Mouse (Mus musculus): ENCODE data around the gene Trappc6a.

Gene Trappc6a

DNA sequence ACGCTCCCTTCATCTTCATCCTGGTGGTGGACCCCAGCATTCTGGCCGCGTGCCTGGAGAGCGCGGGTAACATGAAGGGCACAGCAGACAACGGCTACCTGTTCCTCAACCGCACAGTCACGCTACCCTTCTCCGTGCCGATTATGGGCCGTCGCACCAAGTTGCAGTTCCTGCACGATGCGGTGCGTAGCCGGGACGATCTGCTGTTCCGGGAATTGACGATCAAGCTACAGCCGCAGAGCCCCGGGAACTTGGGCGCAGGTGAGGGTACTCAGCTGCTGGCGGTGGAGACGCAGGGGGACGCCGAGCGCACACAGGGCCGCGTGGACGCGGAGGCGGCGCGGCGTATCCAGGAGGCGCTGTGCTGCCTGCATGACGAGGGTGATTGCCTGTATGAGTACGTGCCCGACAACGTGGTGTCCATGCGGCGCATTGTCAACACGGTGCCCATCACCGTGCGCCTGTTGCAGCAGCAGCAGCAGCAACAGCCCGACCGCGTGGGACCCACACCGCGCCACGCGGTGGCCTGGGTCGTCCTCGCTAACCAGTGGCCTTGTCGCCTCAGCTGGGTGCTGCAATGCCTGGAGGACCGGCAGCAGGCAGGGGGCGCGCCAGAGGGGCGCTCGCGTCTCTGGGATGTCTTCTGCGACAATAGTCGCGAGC lies 15.7 kb downstream of the Trappc6a start:
- peak; percentile 57 to 77 for DNase-seq (ENCODE audit: low spot score in 2 of 2)

- DNase-seq (ENCODE audit: low spot score in 2 of 2): no peak
Measured at GRCm38 (mm10) chr7:19524420-19525104, 16.4 kb downstream of the Trappc6a start.

DNA sequence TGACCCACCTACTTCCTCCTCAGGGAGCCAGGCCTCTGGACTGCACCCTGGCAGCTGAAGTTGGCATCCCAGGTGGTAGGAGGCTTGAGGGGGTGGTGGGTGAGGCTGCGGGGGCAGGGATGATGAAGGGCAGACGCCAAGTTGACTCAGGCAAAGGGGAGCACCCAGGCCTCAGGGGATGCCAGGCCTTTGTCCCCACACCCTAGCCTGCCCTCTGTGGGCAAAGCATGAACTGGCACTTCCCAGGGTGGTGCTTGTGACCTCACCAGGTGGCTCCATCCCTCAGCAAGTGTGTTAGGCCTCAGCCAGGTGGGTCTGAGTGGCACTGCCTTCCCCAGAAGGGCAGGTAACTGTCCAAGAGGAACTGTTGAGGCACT lies 16.9 kb downstream of the Trappc6a start:
- DNase-seq (ENCODE audit: low spot score in 2 of 2): no peak

DNA sequence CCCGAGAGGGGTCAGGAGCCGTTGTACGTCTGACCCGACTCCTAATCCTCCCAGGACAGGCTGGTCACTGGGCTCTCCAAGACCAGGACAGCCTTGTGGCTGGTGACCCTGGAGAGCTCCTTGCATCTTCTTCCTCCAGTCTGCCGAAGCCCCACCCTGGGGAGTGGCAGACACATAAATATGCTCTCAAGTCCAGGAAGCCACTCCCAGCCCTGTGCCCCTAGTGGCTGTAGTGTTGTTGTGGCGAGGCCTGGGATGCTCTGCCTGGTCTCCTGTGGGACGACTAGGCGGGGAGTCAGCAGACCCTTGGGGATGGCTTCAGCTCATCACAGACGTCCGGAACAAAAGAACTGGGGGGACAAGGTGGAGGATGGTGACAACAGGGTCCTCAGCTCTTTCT lies 22.9 kb downstream of the Trappc6a start:
- no peak for DNase-seq (ENCODE audit: low spot score in 2 of 2)

- DNase-seq (ENCODE audit: low spot score in 2 of 2): no peak
Measured at GRCm38 (mm10) chr7:19532240-19532639, 24.0 kb downstream of the Trappc6a start.

DNA sequence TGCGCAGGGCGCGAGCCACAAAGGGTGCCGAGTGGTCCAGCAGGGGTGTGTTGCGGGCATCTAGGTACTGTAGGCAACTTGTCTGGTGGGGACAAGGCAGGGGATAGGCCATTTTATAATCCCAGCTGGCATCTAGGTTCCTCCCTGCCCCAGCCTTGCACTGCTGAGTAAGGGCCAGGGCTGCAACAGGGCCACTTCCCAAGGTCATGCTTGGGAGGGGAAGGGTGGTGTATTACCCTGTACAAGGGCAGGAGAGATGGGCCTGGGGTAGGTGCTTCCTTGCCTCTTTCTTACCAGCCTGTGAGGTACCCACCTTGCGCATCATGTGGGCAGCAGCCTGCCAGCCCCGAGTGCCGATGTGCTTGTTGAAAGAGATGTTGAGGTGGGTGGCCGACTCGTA lies 26.5 kb downstream of the Trappc6a start:
- no peak for DNase-seq (ENCODE audit: low spot score in 2 of 2)

GRCm38 (mm10) chr7:19540771-19541566 lies 32.8 kb downstream of the Trappc6a start:
- no peak for DNase-seq (ENCODE audit: low spot score in 2 of 2)

DNA sequence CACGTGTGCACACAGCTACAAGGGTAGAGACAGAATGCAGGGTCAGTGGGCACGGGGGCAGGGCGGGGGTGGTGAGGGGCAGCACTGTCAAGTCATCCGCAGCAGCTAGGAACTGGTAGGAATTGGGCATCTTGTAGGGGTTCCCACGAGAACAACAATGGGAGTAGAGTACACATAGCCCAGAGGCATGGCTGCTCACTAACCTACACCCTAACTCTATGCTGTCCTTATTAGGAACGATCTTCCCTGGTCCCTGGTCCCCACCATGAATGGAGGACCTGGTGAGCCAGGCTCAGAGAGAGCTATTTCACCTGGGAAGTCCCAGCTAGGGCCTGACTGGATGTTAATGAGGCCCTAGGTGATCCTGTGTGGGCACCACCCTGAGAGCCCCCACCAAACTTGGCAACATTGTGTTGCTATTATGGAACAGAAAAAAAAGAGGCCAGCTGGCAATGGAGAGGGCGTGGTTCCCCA lies 33.5 kb downstream of the Trappc6a start:
- DNase-seq (ENCODE audit: low spot score in 2 of 2): no peak

GRCm38 (mm10) chr7:19542155-19542691 lies 34.0 kb downstream of the Trappc6a start:
- peak in 1 of 2 experiments; percentile 68 for DNase-seq (ENCODE audit: low spot score in 2 of 2)

GRCm38 (mm10) chr7:19543584-19543983 lies 35.4 kb downstream of the Trappc6a start:
- no peak for DNase-seq (ENCODE audit: low spot score in 2 of 2)

- DNase-seq (ENCODE audit: low spot score in 2 of 2): no peak
Measured at GRCm38 (mm10) chr7:19546007-19546406, 37.8 kb downstream of the Trappc6a start.

DNA sequence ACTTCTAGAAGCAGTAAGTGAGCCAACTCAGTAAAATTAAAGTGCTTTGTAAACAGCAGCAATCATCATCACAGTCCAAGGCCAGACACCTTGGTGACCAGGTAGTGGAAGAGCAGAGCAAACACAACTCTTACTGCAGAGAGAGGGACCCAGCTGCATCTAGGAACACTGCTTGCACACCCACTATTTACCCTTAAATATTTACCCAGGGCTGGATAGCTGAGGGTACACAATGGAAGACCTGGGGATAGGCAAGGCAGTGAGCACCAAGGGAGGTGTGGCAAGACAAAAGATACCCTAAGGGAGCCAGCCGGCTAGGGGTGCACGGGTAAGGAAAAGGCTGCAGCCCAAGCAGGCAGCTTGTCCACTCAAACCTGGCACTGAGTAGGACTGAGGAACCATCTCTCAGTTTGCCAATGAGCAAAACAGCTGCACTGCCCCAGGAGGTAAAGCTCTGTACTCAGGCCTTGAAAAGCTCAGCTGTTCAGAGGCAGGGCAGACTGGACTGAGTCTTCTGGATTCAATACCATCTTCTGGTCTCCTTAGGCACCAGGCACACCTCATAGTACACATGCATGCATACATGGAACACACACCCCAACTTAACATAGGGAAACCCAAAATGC lies 39.3 kb downstream of the Trappc6a start:
- DNase-seq (ENCODE audit: low spot score in 2 of 2): no peak

- no peak for DNase-seq (ENCODE audit: low spot score in 2 of 2)
Measured at GRCm38 (mm10) chr7:19549394-19549793, 41.2 kb downstream of the Trappc6a start.

GRCm38 (mm10) chr7:19551634-19552033 lies 43.4 kb downstream of the Trappc6a start:
- no peak for DNase-seq (ENCODE audit: low spot score in 2 of 2)

DNA sequence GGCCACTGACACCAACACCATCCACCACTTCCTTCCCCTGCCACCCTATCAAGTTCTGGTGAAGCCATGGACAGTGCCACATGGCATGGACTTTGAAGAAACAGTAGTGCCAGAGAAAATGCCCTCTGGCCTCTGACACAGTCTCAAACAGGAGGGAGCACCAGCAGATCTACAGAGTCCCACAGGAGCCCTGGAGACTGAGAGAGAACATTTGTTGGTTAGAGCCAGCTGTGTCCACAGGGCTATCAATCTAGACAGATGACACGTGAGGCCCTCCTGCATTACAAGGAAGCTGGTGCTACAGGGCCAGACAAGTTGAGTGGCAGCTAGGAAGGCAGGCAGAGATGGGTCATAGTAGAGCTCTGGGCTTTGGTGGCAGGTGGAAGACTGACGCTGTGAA lies 44.2 kb downstream of the Trappc6a start:
- DNase-seq (ENCODE audit: low spot score in 2 of 2): no peak

GRCm38 (mm10) chr7:19554168-19554567 lies 46.0 kb downstream of the Trappc6a start:
- no peak for DNase-seq (ENCODE audit: low spot score in 2 of 2)

GRCm38 (mm10) chr7:19557086-19557485 lies 48.9 kb downstream of the Trappc6a start:
- no peak for DNase-seq (ENCODE audit: low spot score in 2 of 2)

DNA sequence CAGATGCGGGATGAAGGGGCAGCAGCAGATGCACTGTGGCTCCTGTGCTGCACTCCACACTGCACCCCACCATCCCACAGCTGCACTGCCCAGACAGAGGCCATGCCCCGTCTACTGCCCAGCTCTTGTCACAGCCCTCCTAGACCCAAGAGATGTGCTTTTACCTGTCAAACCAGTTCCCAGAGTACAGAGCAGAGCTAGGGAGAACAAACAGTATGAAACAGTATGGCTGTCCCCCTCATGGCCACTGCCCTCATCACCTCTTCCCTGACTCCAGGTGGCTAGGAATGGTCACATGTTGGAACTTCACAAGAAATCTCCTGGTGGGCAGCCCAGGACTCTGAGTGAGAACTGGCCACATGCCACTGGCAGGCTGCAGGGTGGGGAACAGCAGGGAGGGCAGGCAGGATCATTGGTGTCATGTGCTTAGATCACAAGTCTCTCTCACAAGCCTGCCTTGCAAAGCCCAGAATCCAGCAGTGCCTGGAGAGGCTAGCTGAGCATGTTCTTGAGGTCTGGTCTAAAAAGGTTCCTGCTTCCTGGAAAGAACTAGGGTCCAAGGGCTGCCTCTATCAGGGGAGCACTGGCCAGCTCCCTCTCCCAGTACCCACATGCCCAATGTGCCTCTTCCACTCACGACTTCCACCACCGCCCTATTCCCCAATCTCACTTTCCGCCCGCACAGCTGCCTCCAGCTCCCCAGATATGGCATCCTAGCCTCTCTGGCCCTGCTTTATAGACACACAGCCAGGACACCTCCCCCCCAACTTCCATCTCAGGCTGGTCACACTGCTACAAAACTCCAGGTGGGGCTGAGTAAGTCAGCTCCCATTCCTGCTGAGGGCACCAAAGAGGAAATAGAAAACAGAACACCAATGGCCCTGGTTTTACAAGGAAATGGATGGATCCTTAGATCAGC lies 50.0 kb downstream of the Trappc6a start:
- no peak for DNase-seq (ENCODE audit: low spot score in 2 of 2)

DNA sequence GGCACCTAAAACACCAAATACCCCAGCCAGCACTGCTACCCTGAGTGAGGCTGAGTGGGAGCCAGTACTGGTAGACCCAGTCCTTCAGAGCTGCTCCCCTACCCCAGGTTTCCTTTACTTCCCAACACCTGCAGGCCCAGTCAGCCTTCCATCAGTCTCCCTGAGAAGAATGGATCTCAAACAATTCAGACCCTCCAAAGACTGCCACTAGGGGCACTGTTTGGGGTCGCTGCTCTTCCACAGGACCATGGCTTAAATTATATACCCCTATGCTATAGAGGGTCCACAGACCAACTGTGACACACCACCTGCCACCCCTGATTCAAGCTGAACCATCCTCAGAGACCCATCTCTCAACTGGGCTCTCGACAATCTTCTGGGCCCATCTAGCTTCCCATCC lies 50.8 kb downstream of the Trappc6a start:
- DNase-seq (ENCODE audit: low spot score in 2 of 2): no peak

DNA sequence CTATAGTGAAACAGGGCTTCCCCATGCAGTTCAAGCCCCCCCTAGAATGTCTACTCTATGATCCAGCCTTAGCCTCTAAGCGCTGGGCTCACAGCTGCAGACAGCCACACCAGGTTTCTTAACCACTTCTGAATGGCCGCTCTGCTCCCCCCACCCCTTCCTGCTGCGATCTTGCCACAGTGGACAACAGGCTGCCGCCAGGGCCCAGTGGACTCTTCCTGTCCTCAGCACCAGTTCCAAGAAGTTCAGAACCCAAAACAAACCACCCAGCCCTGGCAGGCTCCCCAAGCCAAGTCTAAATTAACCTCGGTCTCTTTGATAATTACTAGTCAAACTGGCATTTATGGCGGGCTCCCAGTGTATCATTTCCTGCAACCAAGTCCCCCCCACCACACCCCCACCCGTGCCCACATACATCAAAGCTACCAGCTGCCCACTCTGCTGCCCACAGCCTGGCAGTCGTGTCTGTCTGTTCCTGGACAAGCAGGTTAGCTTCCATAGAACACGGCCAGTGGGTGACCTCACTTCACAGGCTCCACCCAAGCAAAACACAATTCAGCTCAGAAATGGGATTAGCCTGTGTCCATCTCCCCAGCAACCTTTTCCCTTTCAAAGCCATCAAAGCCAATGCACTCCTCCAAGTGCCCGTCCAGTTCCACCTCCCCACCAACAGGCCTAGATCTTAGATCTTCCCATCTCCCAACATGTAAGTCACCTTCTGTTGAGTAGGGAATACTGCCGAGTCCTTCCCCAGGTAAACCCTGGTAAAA lies 52.5 kb downstream of the Trappc6a start:
- DNase-seq (ENCODE audit: low spot score in 2 of 2): no peak

Data from frontal cortex, postnatal 10 days (tissue).